Mouse (Mus musculus): ENCODE results near the gene Gins1. TPM values are rescaled to one million over a fixed set of nuclear protein-coding genes. Genes with fewer than 3 reads are reported as not detected.
"Not testable (repeated sequence)": the region's sequence is repeated elsewhere in the genome, so short reads cannot be mapped to it uniquely, and the experiment has no call there.

The Gins1 gene
- polyA plus RNA-seq, 1 experiment from 2014 or later: 32.4 TPM

GRCm38 (mm10) chr2:150886315-150886714 is 18.9 kb upstream of the Gins1 start:
- no peak for ATAC-seq

GRCm38 (mm10) chr2:150887370-150887769 is 17.8 kb upstream of the Gins1 start:
- no peaks in the 10 kb centered on the region for H3K27me3 ChIP-seq (replicated peaks)
- 69% methylated on average over 2 of the region's 2 CpGs for WGBS
- H3K4me1 ChIP-seq (replicated peaks): no peaks in the 10 kb centered on the region
- no peak overlapping the region for H3K4me3 ChIP-seq (replicated peaks)
- H3K9ac ChIP-seq: no peak overlapping the region
- H3K9me3 ChIP-seq: no peaks in the 10 kb centered on the region
- H3K27ac ChIP-seq: no peak overlapping the region
- H3K36me3 ChIP-seq: no peaks in the 10 kb centered on the region
- no peak overlapping the region for H3K4me2 ChIP-seq (replicated peaks)
- ATAC-seq: no peak

More at GRCm38 (mm10) chr2:150886315-150886714, 18.9 kb upstream of the Gins1 start:
- Histone ChIP-seq H3K36me3 (no peaks in the 10 kb centered on the region), H3K4me1 (replicated peaks) (no peaks in the 10 kb centered on the region), H3K27me3 (replicated peaks) (no peaks in the 10 kb centered on the region), H3K9me3 (no peaks in the 10 kb centered on the region), H3K9ac (no peak overlapping the region), H3K4me3 (replicated peaks) (no peak overlapping the region), H3K4me2 (replicated peaks) (no peak overlapping the region), H3K27ac (no peak overlapping the region)

GRCm38 (mm10) chr2:150894617-150895267 is 10.5 kb upstream of the Gins1 start:
- H3K4me2 ChIP-seq (replicated peaks): no peak overlapping the region
- H3K4me1 ChIP-seq (replicated peaks): no peaks in the 10 kb centered on the region
- H3K27ac ChIP-seq: no peak overlapping the region
- H3K4me3 ChIP-seq (replicated peaks): no peak overlapping the region
- H3K9ac ChIP-seq: no peak overlapping the region
- H3K9me3 ChIP-seq: no peaks in the 10 kb centered on the region
- no peak for ATAC-seq
- 87% methylated on average over 2 of the region's 2 CpGs for WGBS
- H3K36me3 ChIP-seq: no peaks in the 10 kb centered on the region
- H3K27me3 ChIP-seq (replicated peaks): no peaks in the 10 kb centered on the region

GRCm38 (mm10) chr2:150895691-150896252 is 9.4 kb upstream of the Gins1 start:
- 82% methylated on average over 7 of the region's 7 CpGs for WGBS
- H3K4me3 ChIP-seq (replicated peaks): no peak overlapping the region
- no peaks in the 10 kb centered on the region for H3K27me3 ChIP-seq (replicated peaks)
- H3K9ac ChIP-seq: no peak overlapping the region
- H3K4me2 ChIP-seq (replicated peaks): no peak overlapping the region
- no peaks in the 10 kb centered on the region for H3K36me3 ChIP-seq
- no peak for ATAC-seq
- H3K4me1 ChIP-seq (replicated peaks): no peaks in the 10 kb centered on the region
- H3K9me3 ChIP-seq: no peaks in the 10 kb centered on the region
- H3K27ac ChIP-seq: no peak overlapping the region

GRCm38 (mm10) chr2:150900341-150900740 is 4.9 kb upstream of the Gins1 start:
- no peak overlapping the region for H3K9ac ChIP-seq
- H3K4me1 ChIP-seq (replicated peaks): no peaks in the 10 kb centered on the region
- H3K4me3 ChIP-seq (replicated peaks): no peak overlapping the region
- no peaks in the 10 kb centered on the region for H3K27me3 ChIP-seq (replicated peaks)
- no peaks in the 10 kb centered on the region for H3K36me3 ChIP-seq
- H3K4me2 ChIP-seq (replicated peaks): no peak overlapping the region
- whole genome bisulfite sequencing: 87% methylated on average over 6 of the region's 6 CpGs
- no peak overlapping the region for H3K27ac ChIP-seq
- no peaks in the 10 kb centered on the region for H3K9me3 ChIP-seq
- no peak for ATAC-seq

GRCm38 (mm10) chr2:150902347-150902746 is 2.9 kb upstream of the Gins1 start:
- 78% methylated on average over 8 of the region's 8 CpGs for WGBS
- H3K27me3 ChIP-seq (replicated peaks): no peaks in the 10 kb centered on the region
- H3K9me3 ChIP-seq: no peaks in the 10 kb centered on the region
- H3K4me3 ChIP-seq (replicated peaks): no peak overlapping the region
- H3K4me1 ChIP-seq (replicated peaks): no peaks in the 10 kb centered on the region
- H3K36me3 ChIP-seq: no peaks in the 10 kb centered on the region
- ATAC-seq: no peak
- no peak overlapping the region for H3K9ac ChIP-seq
- no peak overlapping the region for H3K27ac ChIP-seq
- no peak overlapping the region for H3K4me2 ChIP-seq (replicated peaks)

GRCm38 (mm10) chr2:150904272-150904935 is 796 bp upstream of the Gins1 start, which contains the start of gene Abhd12:
Gene Abhd12 (minus strand): TSS chr2:150904741.
- ATAC-seq: peak; percentile 97
- Histone ChIP-seq H3K9me3 (no peaks in the 10 kb centered on the region), H3K36me3 (no peaks in the 10 kb centered on the region), H3K27ac (peak within 1 kb of the TSS; percentile 89), H3K4me1 (replicated peaks) (no peaks in the 10 kb centered on the region), H3K4me2 (replicated peaks) (peak within 1 kb of the TSS; percentile 91), H3K27me3 (replicated peaks) (no peaks in the 10 kb centered on the region), H3K4me3 (replicated peaks) (peak within 1 kb of the TSS; percentile 90), H3K9ac (peak within 1 kb of the TSS; percentile 88)
- under 1% methylated on average over 72 of the region's 72 CpGs for WGBS

GRCm38 (mm10) chr2:150908881-150909280 is 3.7 kb downstream of the Gins1 start:
- H3K9ac ChIP-seq; H3K27ac ChIP-seq; ATAC-seq; H3K4me1 ChIP-seq (replicated peaks); H3K36me3 ChIP-seq; H3K27me3 ChIP-seq (replicated peaks); H3K9me3 ChIP-seq: not testable (repeated sequence)
- WGBS: 45% methylated on average over 6 of the region's 6 CpGs
- peak overlapping the region; percentile 75; the same call in 1 of the 2 replicates for H3K4me3 ChIP-seq (replicated peaks)
- H3K4me2 ChIP-seq (replicated peaks): peak overlapping the region; percentile 64

- Histone ChIP-seq H3K4me3 (replicated peaks) (peak overlapping the region; percentile 75), H3K4me2 (replicated peaks) (peak overlapping the region; percentile 64), H3K27ac (peak overlapping the region; percentile 90), H3K9ac (peak overlapping the region; percentile 56), H3K4me1 (replicated peaks) (no peaks in the 10 kb centered on the region), H3K9me3 (no peaks in the 10 kb centered on the region), H3K36me3 (no peaks in the 10 kb centered on the region), H3K27me3 (replicated peaks) (no peaks in the 10 kb centered on the region)
- under 1% methylated on average over 35 of the region's 35 CpGs for WGBS
- ATAC-seq: peak; percentile 95
These were observed 4.3 kb downstream of the Gins1 start for GRCm38 (mm10) chr2:150909429-150910039.

- no peak overlapping the region for H3K27ac ChIP-seq
- 32% methylated on average over 8 of the region's 10 CpGs for WGBS
- H3K4me2 ChIP-seq (replicated peaks): peak overlapping the region; percentile 64
- H3K9ac ChIP-seq: peak overlapping the region; percentile 56; the same call in 1 of the 2 replicates
- no peaks in the 10 kb centered on the region for H3K27me3 ChIP-seq (replicated peaks)
- ATAC-seq: no peak
- no peaks in the 10 kb centered on the region for H3K9me3 ChIP-seq
- peak overlapping the region; percentile 75 for H3K4me3 ChIP-seq (replicated peaks)
- H3K36me3 ChIP-seq: no peaks in the 10 kb centered on the region
- no peaks in the 10 kb centered on the region for H3K4me1 ChIP-seq (replicated peaks)
These were observed 5.2 kb downstream of the Gins1 start for GRCm38 (mm10) chr2:150910295-150910881.

- peaks cover 7% of the 10 kb centered on the region for H3K36me3 ChIP-seq
- no peak for ATAC-seq
- no peaks in the 10 kb centered on the region for H3K9me3 ChIP-seq
- H3K9ac ChIP-seq: no peak overlapping the region
- H3K4me2 ChIP-seq (replicated peaks): no peak overlapping the region
- H3K4me3 ChIP-seq (replicated peaks): no peak overlapping the region
- H3K4me1 ChIP-seq (replicated peaks): no peaks in the 10 kb centered on the region
- no peaks in the 10 kb centered on the region for H3K27me3 ChIP-seq (replicated peaks)
- 75% methylated on average over 4 of the region's 4 CpGs for WGBS
- no peak overlapping the region for H3K27ac ChIP-seq
These were observed 9.7 kb downstream of the Gins1 start for GRCm38 (mm10) chr2:150914781-150915515.

Data from intestine, embryonic 15.5 days (tissue).